Mouse (Mus musculus): ENCODE measurements around the gene Npr2.
A peak's percentile ranks its signal among the peaks of the same experiment; 100 is the strongest.

Gene Npr2

DNA sequence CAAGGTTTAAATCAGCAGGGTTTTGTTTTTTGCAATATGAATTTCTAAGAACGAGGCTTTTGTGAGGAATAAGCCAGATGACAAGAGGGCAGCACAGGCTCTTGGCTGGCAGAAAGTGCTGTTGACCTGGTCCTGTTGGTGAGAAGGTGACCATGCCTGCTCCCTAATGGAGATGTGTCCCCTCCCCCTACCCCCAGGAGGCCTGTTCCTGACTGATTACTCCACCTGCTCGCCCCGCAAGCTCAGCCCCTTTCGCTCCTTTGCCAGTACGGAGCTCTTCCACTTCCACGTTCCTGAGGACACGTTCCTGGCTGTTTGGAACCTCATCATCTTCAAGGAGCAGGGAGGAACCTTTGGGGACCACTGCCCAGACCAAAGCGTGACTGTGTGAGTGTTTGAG lies 42.0 kb downstream of the Npr2 start:
- no peak for DNase-seq

GRCm38 (mm10) chr4:43674974-43675373 lies 43.2 kb downstream of the Npr2 start:
- DNase-seq, result no peak

DNA sequence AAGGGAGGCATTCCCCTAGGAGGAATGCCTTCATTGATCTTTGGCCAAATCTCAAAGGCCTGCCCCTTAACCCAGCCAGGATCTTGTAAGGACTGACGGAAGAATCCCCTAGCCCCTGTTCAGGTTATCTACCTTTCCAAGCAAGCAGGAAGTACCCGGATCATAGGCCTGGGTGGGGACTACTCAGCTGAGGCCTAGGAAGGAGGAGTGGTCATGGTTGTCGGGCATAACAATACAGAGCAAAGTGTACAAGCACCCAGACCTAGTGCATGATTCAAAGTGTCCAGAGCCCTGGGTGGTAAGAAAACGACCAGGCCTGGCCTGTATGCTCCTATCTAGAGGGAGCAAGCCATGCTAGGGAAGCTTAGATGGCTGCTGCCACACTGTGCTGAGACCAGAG lies 43.9 kb downstream of the Npr2 start:
- DNase-seq, result no peak

GRCm38 (mm10) chr4:43678541-43678940 lies 46.8 kb downstream of the Npr2 start:
- no peak for DNase-seq

- no peak for DNase-seq
Observed at GRCm38 (mm10) chr4:43679416-43680043, 47.8 kb downstream of the Npr2 start.

DNA sequence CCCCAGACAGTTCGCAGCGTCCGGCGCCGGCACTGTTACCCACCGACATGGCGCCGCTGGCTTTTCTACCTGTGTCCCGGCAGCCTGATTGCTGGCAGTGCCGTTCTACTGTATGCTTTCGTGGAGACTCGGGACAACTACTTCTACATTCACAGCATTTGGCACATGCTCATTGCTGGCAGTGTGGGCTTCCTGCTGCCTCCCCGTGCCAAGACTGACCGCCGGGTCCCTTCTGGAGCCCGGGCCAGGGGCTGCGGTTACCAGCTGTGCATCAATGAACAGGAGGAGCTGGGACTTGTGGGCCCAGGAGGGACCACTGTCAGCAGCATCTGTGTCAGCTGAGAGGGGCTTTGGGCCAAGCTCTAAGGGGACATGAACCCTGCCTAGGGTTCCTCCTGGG lies 58.3 kb downstream of the Npr2 start:
- no peak for DNase-seq

DNA sequence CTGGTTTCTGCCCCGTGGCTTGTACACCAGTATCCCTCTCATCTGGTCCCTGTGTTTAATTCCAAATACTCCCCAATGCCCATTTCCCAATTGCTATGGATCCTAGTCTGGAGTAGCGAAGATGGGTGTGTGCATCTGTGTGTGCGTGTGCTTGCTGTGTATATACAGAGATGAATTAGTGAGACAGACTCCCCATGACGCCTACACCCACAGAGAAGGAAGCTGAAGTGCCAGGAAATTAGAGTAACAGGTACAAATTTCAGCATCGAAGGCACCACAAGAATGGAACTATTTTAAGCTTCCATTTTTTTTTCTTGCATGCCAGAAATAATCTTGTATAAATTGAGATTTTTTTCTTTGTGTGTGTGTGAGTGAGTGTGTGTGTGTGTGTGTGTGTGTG lies 59.3 kb downstream of the Npr2 start:
- no peak for DNase-seq

DNA sequence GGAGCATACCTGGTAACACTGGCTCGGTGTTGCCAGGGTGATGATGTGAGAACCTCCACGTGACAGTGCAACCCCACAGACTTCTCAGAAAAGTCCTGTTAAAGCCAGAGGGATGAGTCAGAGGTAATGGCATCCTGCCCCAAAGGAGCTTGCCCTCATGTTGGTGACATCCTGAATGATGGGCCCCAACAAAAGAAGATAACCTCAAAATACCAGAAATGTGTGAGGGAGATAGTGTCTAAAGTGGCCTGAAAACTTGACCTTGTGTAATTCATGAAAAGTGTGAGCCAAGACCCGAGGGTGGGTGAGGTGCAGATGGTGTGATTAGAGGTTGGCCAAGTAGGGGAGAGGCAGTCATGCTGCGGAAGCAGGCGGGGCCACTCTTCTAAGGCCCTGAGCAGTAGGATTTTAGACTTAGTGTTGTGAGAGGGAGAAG lies 62.1 kb downstream of the Npr2 start:
- no peak for DNase-seq

GRCm38 (mm10) chr4:43694439-43695248 lies 62.9 kb downstream of the Npr2 start:
- no peak for DNase-seq

DNA sequence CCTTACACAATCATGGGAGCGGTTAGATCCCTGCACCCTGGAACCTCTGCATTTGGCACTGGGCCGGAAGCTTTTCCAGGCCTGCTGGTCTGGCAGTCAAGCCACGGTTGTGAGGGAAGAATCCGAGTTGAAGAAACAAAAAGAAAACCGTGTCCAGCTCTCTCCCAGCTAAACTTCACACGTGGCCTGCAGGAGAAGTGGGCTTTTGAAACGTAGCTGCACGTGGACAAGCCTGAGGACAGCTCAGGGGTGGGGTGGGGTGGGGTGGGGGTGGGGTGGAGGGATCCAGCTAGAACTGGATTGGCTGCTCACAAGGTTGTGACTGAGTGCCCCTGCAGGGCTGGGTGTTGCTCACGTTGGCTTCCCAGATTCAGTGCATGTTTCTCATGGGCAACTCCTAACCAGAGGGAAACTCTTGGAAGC lies 63.5 kb downstream of the Npr2 start:
- DNase-seq, result no peak

GRCm38 (mm10) chr4:43696561-43696960 lies 64.8 kb downstream of the Npr2 start:
- DNase-seq, result peak; percentile 61

GRCm38 (mm10) chr4:43700707-43701106 lies 69.0 kb downstream of the Npr2 start, which contains the start of gene Olfr70:
TSS of gene Olfr70 (minus strand) at chr4:43700807.
- no peak for DNase-seq
